Mouse (Mus musculus): ENCODE measurements around the gene 1700028K03Rik. TPM values are rescaled to one million over a fixed set of nuclear protein-coding genes. Genes with fewer than 3 reads are reported as not detected.
A peak's percentile ranks its signal among the peaks of the same experiment; 100 is the strongest.

The 1700028K03Rik gene
- total RNA-seq (2021): 1 to 10 TPM; 1.0 to 1.2 TPM

DNA sequence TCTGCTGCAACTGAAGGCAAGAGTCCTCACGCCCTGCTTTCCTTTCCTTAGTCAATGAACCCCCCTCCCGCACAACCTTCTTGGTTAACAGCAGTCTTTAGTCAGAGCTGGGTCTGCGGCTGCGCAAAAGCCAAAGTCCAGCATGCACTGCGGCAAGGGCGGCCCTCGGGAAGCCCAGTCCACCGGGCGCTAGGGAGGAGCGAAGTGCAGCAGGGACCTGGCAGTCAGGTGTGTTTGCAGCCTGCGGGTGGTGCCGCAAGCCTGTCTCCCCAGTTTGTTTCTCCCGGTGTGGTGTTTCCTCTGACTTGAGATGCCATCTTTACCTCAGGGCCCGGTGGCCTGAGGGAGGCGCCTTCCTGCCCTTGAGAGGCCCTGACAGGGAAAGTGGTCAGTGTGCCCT lies at the start of gene 1700028K03Rik:
Gene 1700028K03Rik, plus strand, starts transcription at position 129 of the 400 bp plus-strand sequence.
- intact Hi-C loops (cut with DNase I): no loop called here
- no peak for DNase-seq (ENCODE audit: extremely low spot score in 1 of 2, low spot score in 2 of 2)

- intact Hi-C loops (cut with DNase I): no loop called here
- DNase-seq (ENCODE audit: extremely low spot score in 1 of 2, low spot score in 2 of 2): no peak
Observed at GRCm38 (mm10) chr5:107488996-107489395, 45.5 kb upstream of the 1700028K03Rik start.

- intact Hi-C loops (cut with DNase I): no loop called here
- DNase-seq (ENCODE audit: extremely low spot score in 1 of 2, low spot score in 2 of 2): no peak
Observed at GRCm38 (mm10) chr5:107491036-107491435, 43.5 kb upstream of the 1700028K03Rik start.

GRCm38 (mm10) chr5:107492471-107492870 lies 42.0 kb upstream of the 1700028K03Rik start:
- intact Hi-C loops (cut with DNase I): no loop called here
- no peak for DNase-seq (ENCODE audit: extremely low spot score in 1 of 2, low spot score in 2 of 2)

- intact Hi-C loops (cut with DNase I): no loop called here
- DNase-seq (ENCODE audit: extremely low spot score in 1 of 2, low spot score in 2 of 2): no peak
Observed at GRCm38 (mm10) chr5:107494759-107495158, 39.8 kb upstream of the 1700028K03Rik start.

DNA sequence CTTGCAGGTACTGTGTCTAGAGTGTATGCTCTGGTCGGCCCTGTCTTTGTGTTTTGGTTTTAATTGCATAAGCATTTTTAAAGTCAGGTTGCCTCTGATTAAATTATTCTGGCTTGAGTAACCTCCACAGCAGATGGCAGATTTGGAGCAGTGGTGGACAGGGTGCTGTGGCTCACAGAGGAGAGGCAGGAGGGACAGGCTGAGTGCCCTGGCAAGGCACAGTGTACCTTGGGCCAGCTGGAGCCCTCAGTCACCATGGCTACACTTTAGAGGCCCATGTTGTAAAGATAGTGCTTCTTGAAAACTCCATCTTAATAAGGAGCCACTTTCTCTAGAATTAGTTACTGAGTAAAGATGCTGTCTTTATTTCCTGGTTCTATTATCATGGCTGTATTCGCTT lies 38.5 kb upstream of the 1700028K03Rik start:
- no peak for DNase-seq (ENCODE audit: extremely low spot score in 1 of 2, low spot score in 2 of 2)
- intact Hi-C loops (cut with DNase I): no loop called here

DNA sequence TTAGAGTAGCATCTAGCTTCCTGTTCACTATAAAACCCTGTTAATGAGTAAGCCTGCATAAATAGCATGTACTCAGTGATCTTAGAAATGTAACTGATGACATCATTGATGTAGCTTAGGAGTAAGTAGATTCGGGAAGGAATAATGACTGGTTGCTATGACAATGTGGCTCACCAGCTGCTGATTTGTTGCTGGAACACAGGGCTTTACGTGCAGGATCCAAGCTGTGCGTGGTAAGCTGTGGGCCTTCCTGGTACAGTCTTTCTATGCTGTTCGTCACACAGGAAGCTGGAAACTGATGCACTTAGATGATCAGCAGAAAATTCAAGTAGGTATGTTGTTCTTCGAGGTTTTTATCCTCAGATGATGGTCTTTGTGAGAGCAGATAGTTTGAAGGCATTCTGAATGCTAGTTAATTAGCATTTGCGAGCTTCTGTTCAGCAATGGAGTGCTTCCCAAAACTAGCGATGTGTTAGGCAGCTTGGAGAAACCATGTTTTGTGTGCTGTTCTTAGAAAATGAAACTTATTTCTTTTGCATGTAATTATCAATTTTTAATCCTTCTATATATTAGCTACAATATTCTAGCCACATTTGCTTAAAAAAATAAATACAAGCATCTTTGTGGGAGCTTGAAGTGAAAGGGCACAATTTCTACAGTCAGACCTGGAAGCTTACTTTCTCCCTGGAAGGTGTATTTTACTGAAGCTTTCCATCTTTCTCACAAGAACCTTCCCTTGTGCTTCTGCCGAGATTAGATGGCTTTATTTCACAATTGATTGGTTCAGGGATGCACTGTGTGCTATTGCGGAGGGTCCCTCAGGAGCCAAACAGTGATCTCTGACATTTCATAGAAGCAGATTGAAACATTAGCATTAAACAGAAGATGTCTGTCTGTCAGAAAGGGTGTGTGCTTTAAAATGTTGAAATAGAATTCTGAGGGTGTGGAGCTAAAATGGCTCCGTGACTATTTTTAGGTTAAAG lies 36.7 kb upstream of the 1700028K03Rik start:
- peak; percentile 47 to 83 for DNase-seq (ENCODE audit: extremely low spot score in 1 of 2, low spot score in 2 of 2)
- intact Hi-C loops (cut with DNase I): no loop called here

GRCm38 (mm10) chr5:107498806-107499310 lies 35.7 kb upstream of the 1700028K03Rik start:
- intact Hi-C loops (cut with DNase I): no loop called here
- no peak for DNase-seq (ENCODE audit: extremely low spot score in 1 of 2, low spot score in 2 of 2)

- no peak for DNase-seq (ENCODE audit: extremely low spot score in 1 of 2, low spot score in 2 of 2)
- intact Hi-C loops (cut with DNase I): no loop called here
Observed at GRCm38 (mm10) chr5:107499891-107500535, 34.5 kb upstream of the 1700028K03Rik start.

GRCm38 (mm10) chr5:107500741-107501140 lies 33.8 kb upstream of the 1700028K03Rik start:
- DNase-seq (ENCODE audit: extremely low spot score in 1 of 2, low spot score in 2 of 2): no peak
- intact Hi-C loops (cut with DNase I): no loop called here

- intact Hi-C loops (cut with DNase I): loop anchor here (5.0 kb wide), 1 partner anchor 145 kb away; no protein-coding TSS in a partner anchor
- DNase-seq (ENCODE audit: extremely low spot score in 1 of 2, low spot score in 2 of 2): no peak
Observed at GRCm38 (mm10) chr5:107507321-107507720, 27.2 kb upstream of the 1700028K03Rik start, which contains the start of gene Gm42669. Gm42669 (plus strand) TSS chr5:107507621.

GRCm38 (mm10) chr5:107510503-107510902 lies 24.0 kb upstream of the 1700028K03Rik start:
- DNase-seq (ENCODE audit: extremely low spot score in 1 of 2, low spot score in 2 of 2): no peak
- intact Hi-C loops (cut with DNase I): no loop called here

DNA sequence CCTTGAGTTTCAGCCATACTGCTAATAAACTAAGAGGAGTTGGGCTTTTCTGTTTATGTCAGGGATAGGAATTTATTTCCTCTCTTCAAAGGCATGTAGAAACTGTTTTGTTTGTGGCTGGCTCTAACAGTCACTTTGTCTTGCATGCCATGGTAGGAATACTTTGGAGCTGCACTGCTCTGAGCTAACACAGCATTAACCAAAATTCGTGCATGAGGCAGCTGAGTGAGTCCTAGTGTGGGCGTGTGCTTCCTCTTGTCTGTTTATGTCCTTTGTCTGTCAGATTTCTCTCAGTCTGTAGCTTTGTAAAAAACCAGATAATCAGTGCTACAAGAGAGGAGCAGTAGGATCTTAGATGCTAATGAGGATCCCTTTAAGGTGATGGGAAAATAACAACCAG lies 23.2 kb upstream of the 1700028K03Rik start:
- intact Hi-C loops (cut with DNase I): no loop called here
- DNase-seq (ENCODE audit: extremely low spot score in 1 of 2, low spot score in 2 of 2): no peak

DNA sequence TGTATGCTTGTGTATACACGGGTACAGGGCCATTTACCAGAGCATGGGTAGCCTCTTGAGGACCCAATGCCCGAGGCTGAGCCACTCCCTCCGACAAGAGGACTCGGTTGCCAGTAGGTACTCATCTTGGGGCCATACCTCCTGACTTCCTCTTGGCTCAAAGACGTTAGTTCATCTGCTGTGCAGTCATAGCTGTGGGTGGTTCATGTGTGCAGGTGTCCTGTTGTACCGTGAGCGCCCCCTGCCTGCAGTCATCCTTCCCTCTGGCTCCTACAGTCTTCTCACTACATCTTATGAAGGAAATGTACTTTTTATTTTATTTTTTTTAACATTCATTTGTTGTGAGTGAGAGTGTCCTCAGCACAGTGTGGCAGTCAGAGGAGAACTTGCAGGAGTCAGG lies 20.9 kb upstream of the 1700028K03Rik start:
- intact Hi-C loops (cut with DNase I): loop anchor here (2.0 kb wide), 1 partner anchor 33 kb away; no protein-coding TSS in a partner anchor
- DNase-seq (ENCODE audit: extremely low spot score in 1 of 2, low spot score in 2 of 2): peak in 1 of 2 experiments; percentile 57

GRCm38 (mm10) chr5:107515453-107515852 lies 19.1 kb upstream of the 1700028K03Rik start:
- DNase-seq (ENCODE audit: extremely low spot score in 1 of 2, low spot score in 2 of 2): no peak
- intact Hi-C loops (cut with DNase I): no loop called here

- no peak for DNase-seq (ENCODE audit: extremely low spot score in 1 of 2, low spot score in 2 of 2)
- intact Hi-C loops (cut with DNase I): no loop called here
Observed at GRCm38 (mm10) chr5:107516087-107516486, 18.4 kb upstream of the 1700028K03Rik start.

DNA sequence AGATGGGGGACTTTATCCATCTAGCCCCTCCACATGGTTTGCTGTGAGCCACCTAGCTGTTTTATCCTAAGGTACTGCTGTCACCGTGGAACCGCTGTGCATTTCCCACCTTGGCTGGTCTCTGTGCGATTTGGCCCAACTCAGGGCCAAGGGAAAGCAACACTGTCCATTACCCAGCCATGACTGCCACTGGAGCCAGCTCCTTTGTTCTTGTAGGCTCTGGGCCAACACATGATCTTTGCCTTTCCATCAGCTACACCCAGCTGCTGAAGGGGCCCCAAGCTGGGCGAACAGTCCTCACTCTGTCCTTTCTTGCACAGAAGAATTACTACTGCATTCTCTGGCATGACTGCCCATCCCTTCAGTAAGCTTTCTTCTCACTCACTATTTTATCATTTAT lies 15.9 kb upstream of the 1700028K03Rik start:
- intact Hi-C loops (cut with DNase I): no loop called here
- DNase-seq (ENCODE audit: extremely low spot score in 1 of 2, low spot score in 2 of 2): no peak

GRCm38 (mm10) chr5:107521386-107521785 lies 13.1 kb upstream of the 1700028K03Rik start:
- no peak for DNase-seq (ENCODE audit: extremely low spot score in 1 of 2, low spot score in 2 of 2)
- intact Hi-C loops (cut with DNase I): no loop called here

GRCm38 (mm10) chr5:107521897-107522296 lies 12.6 kb upstream of the 1700028K03Rik start:
- intact Hi-C loops (cut with DNase I): no loop called here
- DNase-seq (ENCODE audit: extremely low spot score in 1 of 2, low spot score in 2 of 2): peak; percentile 52

Data from left cerebral cortex, postnatal 10 days (tissue).